Mouse (Mus musculus): Measurements from ENCODE around the gene Cwc25. TPM values are rescaled to one million over a fixed set of nuclear protein-coding genes. Genes with fewer than 3 reads are reported as not detected.

The Cwc25 gene
- polyA plus RNA-seq (2015; fragmentation: Nextera tagmentation; extraction: Ambion mirVana), result 19.2 and 19.5 TPM in 2 replicates

GRCm38 (mm10) chr11:97766154-97766881, at the start of gene Cwc25:
Gene Cwc25 (minus strand): TSS chr11:97766556.
- Histone ChIP-seq H3K4me2 (peak within 1 kb of the TSS; percentile 68), H3K9ac (peak within 1 kb of the TSS; percentile 90), H3K27me3 (no peaks in the 10 kb centered on the region), H3K4me1 (peaks cover 17% of the 10 kb centered on the region), H3K36me3 (peaks cover 23% of the 10 kb centered on the region), H3K4me3 (replicated peaks) (peak within 1 kb of the TSS; percentile 79), H3K9me3 (replicated peaks) (no peaks in the 10 kb centered on the region), H3K27ac (peak within 1 kb of the TSS; percentile 93)
- WGBS, result 1% methylated on average over 38 of the region's 38 CpGs
- ATAC-seq (replicated peaks; ENCODE audit: low FRiP score), result peak; percentile 91

DNA sequence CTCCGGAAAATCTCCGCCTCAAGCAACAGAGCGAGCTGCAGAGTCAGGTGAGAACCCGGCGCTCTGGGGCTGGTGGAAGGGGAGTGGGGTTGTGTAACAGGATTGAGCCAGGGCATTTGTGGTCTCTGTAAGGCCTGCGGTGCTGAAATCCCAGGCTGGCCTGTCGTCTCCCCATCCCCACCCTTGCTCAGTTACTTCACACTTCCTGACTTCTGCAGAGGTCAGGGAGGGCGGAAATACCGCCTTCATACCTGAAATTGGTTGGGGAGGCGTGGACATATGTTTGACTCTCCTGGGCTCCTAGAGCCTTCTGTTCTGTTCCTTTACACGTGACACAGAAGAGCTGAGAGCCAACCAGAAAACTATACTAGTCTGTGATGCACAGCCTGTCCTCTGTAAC, 49.4 kb upstream of the Cwc25 start:
- H3K4me1 ChIP-seq, result peaks cover 83% of the 10 kb centered on the region
- peaks cover 65% of the 10 kb centered on the region for H3K36me3 ChIP-seq
- no peaks in the 10 kb centered on the region for H3K9me3 ChIP-seq (replicated peaks)
- no peaks in the 10 kb centered on the region for H3K27me3 ChIP-seq
- 80% methylated on average over 11 of the region's 11 CpGs for WGBS
- peak overlapping the region; percentile 79; the same call in 1 of the 2 replicates for H3K27ac ChIP-seq
- H3K4me2 ChIP-seq, result no peak overlapping the region
- H3K9ac ChIP-seq, result no peak overlapping the region
- no peak overlapping the region for H3K4me3 ChIP-seq (replicated peaks)
- ATAC-seq (replicated peaks; ENCODE audit: low FRiP score), result no peak

DNA sequence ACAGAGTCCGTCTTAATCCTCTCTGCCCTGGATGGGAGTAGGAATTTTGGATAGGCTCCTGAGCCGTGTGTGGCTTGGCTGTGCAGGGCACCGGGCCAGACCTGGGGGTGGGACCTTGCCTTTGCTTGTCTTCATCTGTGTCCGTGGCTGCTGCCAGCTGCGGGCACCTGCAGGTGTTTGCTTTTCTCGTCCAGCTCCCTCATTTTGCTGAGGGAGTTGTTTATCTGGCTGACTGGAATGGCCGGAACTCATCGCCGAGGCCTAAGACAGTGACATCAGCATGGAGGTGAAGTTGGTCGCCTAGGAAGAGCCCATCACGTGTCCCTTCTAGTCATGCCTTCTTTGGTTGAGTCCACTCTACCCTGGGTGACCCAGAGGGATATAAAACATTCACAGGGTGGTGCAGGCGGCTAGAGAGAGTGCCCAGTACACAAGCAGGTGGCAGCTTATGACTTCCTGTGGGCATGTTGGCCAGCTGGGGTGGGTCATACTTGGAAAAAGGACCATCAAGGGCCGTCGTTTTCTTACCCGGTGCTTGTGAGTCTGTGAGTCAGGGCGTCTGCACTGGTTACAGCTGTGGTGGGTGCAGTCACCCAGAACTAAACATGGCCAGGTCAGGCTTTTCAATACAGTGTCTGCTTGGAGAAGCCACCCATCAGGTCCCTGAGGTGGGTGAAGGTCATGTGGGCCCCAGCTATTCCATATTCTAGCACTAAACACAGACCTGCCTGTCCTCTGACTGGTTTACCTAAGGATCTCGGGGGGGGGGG, 47.6 kb upstream of the Cwc25 start:
- Histone ChIP-seq H3K4me2 (no peak overlapping the region), H3K36me3 (peaks cover 59% of the 10 kb centered on the region), H3K4me1 (peaks cover 99% of the 10 kb centered on the region), H3K9me3 (replicated peaks) (no peaks in the 10 kb centered on the region), H3K27ac (peak overlapping the region; percentile 87), H3K9ac (no peak overlapping the region), H3K27me3 (no peaks in the 10 kb centered on the region), H3K4me3 (replicated peaks) (no peak overlapping the region)
- WGBS, result 64% methylated on average over 17 of the region's 17 CpGs
- no peak for ATAC-seq (replicated peaks; ENCODE audit: low FRiP score)

DNA sequence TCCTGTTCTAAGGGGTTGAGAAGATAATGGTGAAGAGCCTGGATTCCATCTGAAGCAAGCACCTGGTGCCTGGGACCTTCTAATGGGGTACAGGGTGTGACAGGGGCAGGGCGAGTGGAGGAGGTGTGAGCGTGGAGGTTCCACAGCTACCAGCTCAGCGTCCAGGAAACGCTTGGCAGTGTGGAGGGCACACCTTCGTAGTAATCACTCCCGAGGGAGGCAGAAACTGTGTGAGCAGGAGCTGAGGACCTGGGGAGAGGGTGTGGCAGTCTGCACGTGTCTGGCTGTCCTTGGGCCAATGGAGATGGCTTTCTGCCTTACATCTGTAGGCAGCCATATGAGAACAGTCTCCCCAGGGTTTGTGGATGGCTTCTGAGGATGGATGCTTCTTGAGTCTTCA, 46.7 kb upstream of the Cwc25 start:
- no peaks in the 10 kb centered on the region for H3K27me3 ChIP-seq
- H3K36me3 ChIP-seq, result peaks cover 55% of the 10 kb centered on the region
- H3K9ac ChIP-seq, result no peak overlapping the region
- peak overlapping the region; percentile 87 for H3K27ac ChIP-seq
- peaks cover 99% of the 10 kb centered on the region for H3K4me1 ChIP-seq
- no peaks in the 10 kb centered on the region for H3K9me3 ChIP-seq (replicated peaks)
- WGBS, result 55% methylated on average over 7 of the region's 7 CpGs
- no peak overlapping the region for H3K4me3 ChIP-seq (replicated peaks)
- no peak for ATAC-seq (replicated peaks; ENCODE audit: low FRiP score)
- no peak overlapping the region for H3K4me2 ChIP-seq

GRCm38 (mm10) chr11:97812491-97812921, 46.1 kb upstream of the Cwc25 start:
- H3K4me2 ChIP-seq, result peak overlapping the region; percentile 43
- ATAC-seq (replicated peaks; ENCODE audit: low FRiP score), result no peak; the same call in 1 of the 2 replicates
- 56% methylated on average over 3 of the region's 3 CpGs for WGBS

GRCm38 (mm10) chr11:97811569-97812362, 45.4 kb upstream of the Cwc25 start:
- ATAC-seq (replicated peaks; ENCODE audit: low FRiP score), result peak; percentile 65
- no peaks in the 10 kb centered on the region for H3K27me3 ChIP-seq
- H3K4me3 ChIP-seq (replicated peaks), result peak overlapping the region; percentile 7; the same call in 1 of the 2 replicates
- H3K9ac ChIP-seq, result 0 out of 2 replicates have a peak overlapping the region, but pooled peaks have one; percentile 10
- 40% methylated on average over 12 of the region's 13 CpGs for WGBS
- H3K4me1 ChIP-seq, result peaks cover 99% of the 10 kb centered on the region
- no peaks in the 10 kb centered on the region for H3K9me3 ChIP-seq (replicated peaks)
- H3K27ac ChIP-seq, result peak overlapping the region; percentile 87
- peak overlapping the region; percentile 43 for H3K4me2 ChIP-seq
- H3K36me3 ChIP-seq, result peaks cover 53% of the 10 kb centered on the region

More at GRCm38 (mm10) chr11:97812491-97812921, 46.1 kb upstream of the Cwc25 start:
- peaks cover 99% of the 10 kb centered on the region for H3K4me1 ChIP-seq
- no peaks in the 10 kb centered on the region for H3K27me3 ChIP-seq
- peaks cover 55% of the 10 kb centered on the region for H3K36me3 ChIP-seq
- H3K9ac ChIP-seq, result no peak overlapping the region
- no peaks in the 10 kb centered on the region for H3K9me3 ChIP-seq (replicated peaks)
- H3K4me3 ChIP-seq (replicated peaks), result no peak overlapping the region
- peak overlapping the region; percentile 87 for H3K27ac ChIP-seq

- Histone ChIP-seq H3K36me3 (peaks cover 46% of the 10 kb centered on the region), H3K9ac (no peak overlapping the region), H3K4me3 (replicated peaks) (no peak overlapping the region), H3K4me2 (peak overlapping the region; percentile 30; the same call in 1 of the 2 replicates), H3K27me3 (no peaks in the 10 kb centered on the region), H3K27ac (peak overlapping the region; percentile 87), H3K9me3 (replicated peaks) (no peaks in the 10 kb centered on the region), H3K4me1 (peaks cover 99% of the 10 kb centered on the region)
- ATAC-seq (replicated peaks; ENCODE audit: low FRiP score), result no peak
- 50% methylated on average over 3 of the region's 3 CpGs for WGBS
Observed at GRCm38 (mm10) chr11:97810970-97811369, 44.6 kb upstream of the Cwc25 start.

DNA sequence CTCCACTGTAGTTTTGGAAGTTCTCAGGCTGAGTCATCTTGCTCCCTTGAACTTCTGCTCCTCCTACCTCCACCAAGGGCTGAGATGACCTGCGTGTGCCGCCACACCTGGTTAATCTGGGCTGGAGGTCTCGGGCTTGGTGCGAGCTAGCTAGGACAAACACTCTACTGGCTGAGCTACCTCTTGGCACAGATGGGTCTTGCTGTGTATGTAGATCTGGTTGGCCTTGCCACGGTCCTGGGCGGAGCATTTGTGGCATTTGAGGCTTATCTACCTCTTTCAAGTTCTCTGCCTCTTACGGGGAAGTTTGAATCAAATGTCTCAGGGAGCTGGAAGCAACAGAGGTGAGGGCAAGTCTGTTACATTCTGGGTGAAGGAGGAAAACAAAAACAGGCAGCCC, 44.0 kb upstream of the Cwc25 start:
- Histone ChIP-seq H3K9ac (no peak overlapping the region), H3K9me3 (replicated peaks) (no peaks in the 10 kb centered on the region), H3K27me3 (no peaks in the 10 kb centered on the region), H3K36me3 (peaks cover 40% of the 10 kb centered on the region), H3K4me1 (peaks cover 99% of the 10 kb centered on the region), H3K27ac (peak overlapping the region; percentile 56), H3K4me2 (no peak overlapping the region), H3K4me3 (replicated peaks) (no peak overlapping the region)
- no peak for ATAC-seq (replicated peaks; ENCODE audit: low FRiP score)
- WGBS, result 69% methylated on average over 7 of the region's 7 CpGs

DNA sequence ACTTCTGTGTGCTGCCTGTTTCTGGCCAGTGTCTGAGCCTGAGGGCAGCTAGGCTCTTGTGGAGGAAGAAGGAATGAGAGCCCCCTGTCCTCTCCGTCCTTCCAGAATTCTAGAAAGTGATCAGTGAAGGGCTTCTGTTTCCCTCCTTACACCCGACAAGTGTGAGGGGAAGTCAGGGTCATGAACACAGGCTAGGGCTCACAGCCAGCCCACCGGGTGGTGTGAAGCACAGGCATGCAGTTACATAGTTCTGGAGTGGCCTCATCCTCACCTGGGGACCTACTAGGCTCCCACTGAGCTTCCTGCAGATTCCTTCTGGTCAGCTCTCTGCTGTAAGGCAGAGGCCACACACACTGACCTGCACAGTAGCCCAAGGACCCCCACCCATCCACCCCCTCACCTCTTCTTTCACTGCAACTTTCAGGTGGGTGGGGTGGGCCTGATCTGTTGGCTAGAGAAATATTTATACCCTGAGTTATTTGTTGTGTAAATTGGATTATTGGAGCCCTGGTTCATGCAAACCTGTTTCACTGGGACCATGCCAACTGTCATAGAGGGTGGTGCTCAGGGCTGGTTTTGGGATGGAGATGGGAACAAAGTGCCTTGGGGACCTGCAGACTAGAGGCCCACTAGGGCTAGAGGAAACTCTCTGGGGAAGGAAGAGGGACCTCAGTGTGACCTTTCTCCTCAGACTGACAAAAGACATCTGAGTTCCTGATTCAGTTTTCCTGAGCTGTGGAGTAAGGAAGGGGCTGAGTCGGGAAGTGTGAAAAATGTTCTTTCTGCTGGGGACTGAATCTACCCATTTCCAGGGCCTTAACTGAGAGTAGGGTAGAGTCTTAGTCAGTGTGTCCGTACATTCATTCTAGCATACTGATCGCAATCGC, 43.1 kb upstream of the Cwc25 start:
- H3K9ac ChIP-seq, result no peak overlapping the region
- peaks cover 31% of the 10 kb centered on the region for H3K36me3 ChIP-seq
- no peak for ATAC-seq (replicated peaks; ENCODE audit: low FRiP score)
- H3K4me1 ChIP-seq, result peaks cover 99% of the 10 kb centered on the region
- H3K4me2 ChIP-seq, result no peak overlapping the region
- H3K4me3 ChIP-seq (replicated peaks), result no peak overlapping the region
- H3K27me3 ChIP-seq, result no peaks in the 10 kb centered on the region
- H3K9me3 ChIP-seq (replicated peaks), result no peaks in the 10 kb centered on the region
- H3K27ac ChIP-seq, result peak overlapping the region; percentile 90
- WGBS, result 59% methylated on average over 7 of the region's 7 CpGs

- Histone ChIP-seq H3K36me3 (peaks cover 26% of the 10 kb centered on the region), H3K9ac (no peak overlapping the region), H3K4me2 (0 out of 2 replicates have a peak overlapping the region, but pooled peaks have one; percentile 33), H3K27me3 (no peaks in the 10 kb centered on the region), H3K4me1 (peaks cover 99% of the 10 kb centered on the region), H3K9me3 (replicated peaks) (no peaks in the 10 kb centered on the region), H3K4me3 (replicated peaks) (no peak overlapping the region), H3K27ac (peak overlapping the region; percentile 90)
- WGBS, result 47% methylated on average over 5 of the region's 5 CpGs
- ATAC-seq (replicated peaks; ENCODE audit: low FRiP score), result no peak
Observed at GRCm38 (mm10) chr11:97808621-97809234, 42.4 kb upstream of the Cwc25 start.
